In genomic region chr17:24429201-24429983, GRCm38 (mm10) we compare ENCODE assay signal across 13 mouse cellular contexts. TPM values are rescaled to one million over a fixed set of nuclear protein-coding genes. Genes with fewer than 3 reads are reported as not detected.
DNase-seq lines count a peak whose midpoint lies in the region; ATAC-seq and TF ChIP-seq lines count a peak whose summit lies in the region.
"Had no signal": no experiment of that assay in that cellular context is flagged by ENCODE, and none has a peak within 500 bp of the region (broad histone marks: within the 10 kb centered on the region; RNA-seq: fewer than 3 reads in every experiment).

No protein-coding gene starts in this region.

- DNase-seq in heart, adult 11 months, result peak; percentile 98
- DNase-seq in heart, postnatal 25 days (ENCODE audit: low spot score), result no peak
- DNase-seq in lung, postnatal 0 days (ENCODE audit: low spot score), result no peak
- no peak for DNase-seq in lung, postnatal 25 days (ENCODE audit: low spot score)
- DNase-seq in urinary bladder, adult 18-20 months (ENCODE audit: low spot score in 2 of 2), result no peak
- no peak for DNase-seq in layer of hippocampus, postnatal 36 days
- DNase-seq: right cerebral cortex, postnatal 14 days; thymus, adult 18-20 months had no signal

- 74% methylated on average over 14 of the region's 14 CpGs for WGBS in lung, postnatal 0 days
- WGBS in heart, embryonic 15.5 days, result 55% methylated on average over 14 of the region's 14 CpGs
- 72% methylated on average over 14 of the region's 14 CpGs for WGBS in stomach, embryonic 16.5 days

- H3K27me3 ChIP-seq in lung, postnatal 0 days (replicated peaks; ENCODE audit: insufficient read depth, low read length), result no peaks in the 10 kb centered on the region
- H3K27me3 ChIP-seq in heart, embryonic 15.5 days, result no peaks in the 10 kb centered on the region
- H3K27me3 ChIP-seq in stomach, embryonic 16.5 days (ENCODE audit: control insufficient read depth, insufficient read depth, low read length), result no peaks in the 10 kb centered on the region
- H3K27me3 ChIP-seq: embryonic facial prominence, embryonic 12.5 days; limb, embryonic 13.5 days had no signal

- ATAC-seq in lung, postnatal 0 days, result no peak
- peak; percentile 32 for ATAC-seq in heart, embryonic 15.5 days (replicated peaks; ENCODE audit: insufficient number of reproducible peaks, insufficient read depth, low FRiP score, low read depth)
- peak; percentile 57; the same call in 1 of the 2 replicates for ATAC-seq in stomach, embryonic 16.5 days (ENCODE audit: insufficient read depth, low FRiP score)
- ATAC-seq: CD4-positive, CD25-positive, alpha-beta regulatory T cell, adult 4 months had no signal

- H3K9ac ChIP-seq in lung, postnatal 0 days (replicated peaks; ENCODE audit: low read depth), result no peak overlapping the region
- H3K9ac ChIP-seq in heart, embryonic 15.5 days, result 0 out of 2 replicates have a peak overlapping the region, but pooled peaks have one; percentile 8
- peak overlapping the region; percentile 38; the same call in 1 of the 2 replicates for H3K9ac ChIP-seq in stomach, embryonic 16.5 days (ENCODE audit: low read length)
- H3K9ac ChIP-seq: embryonic facial prominence, embryonic 12.5 days; limb, embryonic 13.5 days had no signal

- no peak overlapping the region for H3K4me2 ChIP-seq in lung, postnatal 0 days (replicated peaks; ENCODE audit: low read depth, low read length)
- peak overlapping the region; percentile 41 for H3K4me2 ChIP-seq in heart, embryonic 15.5 days
- peak overlapping the region; percentile 1 for H3K4me2 ChIP-seq in stomach, embryonic 16.5 days (ENCODE audit: low read depth, low read length)
- H3K4me2 ChIP-seq: embryonic facial prominence, embryonic 12.5 days; limb, embryonic 13.5 days had no signal

- no peaks in the 10 kb centered on the region for H3K36me3 ChIP-seq in lung, postnatal 0 days (ENCODE audit: insufficient read depth, low read length)
- peaks cover 10% of the 10 kb centered on the region for H3K36me3 ChIP-seq in heart, embryonic 15.5 days
- peaks cover 8% of the 10 kb centered on the region for H3K36me3 ChIP-seq in stomach, embryonic 16.5 days (ENCODE audit: control insufficient read depth, insufficient read depth, low read length)

- no peaks in the 10 kb centered on the region for H3K9me3 ChIP-seq in lung, postnatal 0 days (ENCODE audit: low read length)
- no peaks in the 10 kb centered on the region for H3K9me3 ChIP-seq in heart, embryonic 15.5 days (replicated peaks)
- no peaks in the 10 kb centered on the region for H3K9me3 ChIP-seq in stomach, embryonic 16.5 days (replicated peaks; ENCODE audit: control insufficient read depth, low read length)
- H3K9me3 ChIP-seq: embryonic facial prominence, embryonic 12.5 days; limb, embryonic 13.5 days had no signal

- no peak for TF ChIP-seq EP300 in lung, postnatal 0 days (IDR thresholded peaks at IDR 0.05)

- TF ChIP-seq CTCF in lung, postnatal 0 days (IDR thresholded peaks at IDR 0.05), result no peak

- intact Hi-C loops in heart, postnatal 25 days (cut with DNase I), result no loop called here

- no peak overlapping the region for H3K4me3 ChIP-seq in lung, postnatal 0 days (ENCODE audit: low read depth, low read length)
- peak overlapping the region; percentile 12; the same call in 1 of the 2 replicates for H3K4me3 ChIP-seq in heart, embryonic 15.5 days
- H3K4me3 ChIP-seq in stomach, embryonic 16.5 days (replicated peaks; ENCODE audit: low read length), result no peak overlapping the region
- H3K4me3 ChIP-seq: embryonic facial prominence, embryonic 12.5 days; limb, embryonic 13.5 days had no signal

- H3K4me1 ChIP-seq in lung, postnatal 0 days (ENCODE audit: insufficient read depth, low read depth, low read length), result no peaks in the 10 kb centered on the region; the same call in 1 of the 2 replicates
- peaks cover 29% of the 10 kb centered on the region for H3K4me1 ChIP-seq in heart, embryonic 15.5 days (replicated peaks)
- H3K4me1 ChIP-seq in stomach, embryonic 16.5 days (ENCODE audit: control insufficient read depth, insufficient read depth, low read length), result peaks cover 4% of the 10 kb centered on the region; the same call in 1 of the 2 replicates

- 0 out of 2 replicates have a peak overlapping the region, but pooled peaks have one; percentile 5 for H3K27ac ChIP-seq in lung, postnatal 0 days (ENCODE audit: low read length)
- H3K27ac ChIP-seq in heart, embryonic 15.5 days, result peak overlapping the region; percentile 87
- peak overlapping the region; percentile 56 for H3K27ac ChIP-seq in stomach, embryonic 16.5 days (ENCODE audit: low read length)
- H3K27ac ChIP-seq: embryonic facial prominence, embryonic 12.5 days; limb, embryonic 13.5 days had no signal

RNA-seq across cellular contexts. Expression of gene Eci1, which starts 3.0 kb away (rescaled TPM):
- 100 to 1,000 TPM; 409 to 483 TPM for total RNA-seq in heart, postnatal 25 days (2021)
- polyA plus RNA-seq in lung, postnatal 0 days (2015; fragmentation: Nextera tagmentation; extraction: Ambion mirVana), result 81.7 and 92.6 TPM in 2 replicates
- polyA plus RNA-seq in heart, embryonic 15.5 days (2015; fragmentation: Nextera tagmentation; extraction: Ambion mirVana), result 245 and 301 TPM in 2 replicates
- 153 and 166 TPM in 2 replicates for polyA plus RNA-seq in stomach, embryonic 16.5 days (2015; fragmentation: Nextera tagmentation; extraction: Ambion mirVana)
- 10 to 100 TPM; 29.2 to 30.2 TPM for total RNA-seq in layer of hippocampus, postnatal 36 days (2021)

RNA-seq across cellular contexts. Expression of gene Dnase1l2, which starts 13.5 kb away (rescaled TPM):
- 1 to 10 TPM in 1 of 2 experiments, under 1 TPM in 1; 0.78 to 1.2 TPM for total RNA-seq in heart, postnatal 25 days (2021)
- 1.1 and 1.4 TPM in 2 replicates for polyA plus RNA-seq in lung, postnatal 0 days (2015; fragmentation: Nextera tagmentation; extraction: Ambion mirVana)
- polyA plus RNA-seq in heart, embryonic 15.5 days (2015; fragmentation: Nextera tagmentation; extraction: Ambion mirVana), result 1.1 and 1.2 TPM in 2 replicates
- 9.2 and 19.9 TPM in 2 replicates for polyA plus RNA-seq in stomach, embryonic 16.5 days (2015; fragmentation: Nextera tagmentation; extraction: Ambion mirVana)
- total RNA-seq in layer of hippocampus, postnatal 36 days (2021), result 10 to 100 TPM; 11.0 to 14.2 TPM

RNA-seq across cellular contexts. Expression of gene Rnps1, which starts 15.0 kb away (rescaled TPM):
- 10 to 100 TPM; 60.3 to 60.5 TPM for total RNA-seq in heart, postnatal 25 days (2021)
- polyA plus RNA-seq in lung, postnatal 0 days (2015; fragmentation: Nextera tagmentation; extraction: Ambion mirVana), result 99.6 and 109 TPM in 2 replicates
- polyA plus RNA-seq in heart, embryonic 15.5 days (2015; fragmentation: Nextera tagmentation; extraction: Ambion mirVana), result 186 and 210 TPM in 2 replicates
- 216 and 217 TPM in 2 replicates for polyA plus RNA-seq in stomach, embryonic 16.5 days (2015; fragmentation: Nextera tagmentation; extraction: Ambion mirVana)
- total RNA-seq in layer of hippocampus, postnatal 36 days (2021), result 100 to 1,000 TPM; 123 to 127 TPM

RNA-seq across cellular contexts. Expression of gene E4f1, which starts 40.7 kb away (rescaled TPM):
- 10 to 100 TPM; 11.1 to 11.4 TPM for total RNA-seq in heart, postnatal 25 days (2021)
- 15.7 and 17.5 TPM in 2 replicates for polyA plus RNA-seq in lung, postnatal 0 days (2015; fragmentation: Nextera tagmentation; extraction: Ambion mirVana)
- 20.5 and 29.1 TPM in 2 replicates for polyA plus RNA-seq in heart, embryonic 15.5 days (2015; fragmentation: Nextera tagmentation; extraction: Ambion mirVana)
- polyA plus RNA-seq in stomach, embryonic 16.5 days (2015; fragmentation: Nextera tagmentation; extraction: Ambion mirVana), result 29.4 and 35.0 TPM in 2 replicates
- total RNA-seq in layer of hippocampus, postnatal 36 days (2021), result 10 to 100 TPM; 30.3 to 42.7 TPM

RNA-seq across cellular contexts. Expression of gene Pgp, which starts 40.8 kb away (rescaled TPM):
- total RNA-seq in heart, postnatal 25 days (2021), result 10 to 100 TPM; 42.3 to 43.3 TPM
- 40.4 and 42.5 TPM in 2 replicates for polyA plus RNA-seq in lung, postnatal 0 days (2015; fragmentation: Nextera tagmentation; extraction: Ambion mirVana)
- polyA plus RNA-seq in heart, embryonic 15.5 days (2015; fragmentation: Nextera tagmentation; extraction: Ambion mirVana), result 60.5 and 63.0 TPM in 2 replicates
- 49.6 and 54.5 TPM in 2 replicates for polyA plus RNA-seq in stomach, embryonic 16.5 days (2015; fragmentation: Nextera tagmentation; extraction: Ambion mirVana)
- 10 to 100 TPM; 62.3 to 66.4 TPM for total RNA-seq in layer of hippocampus, postnatal 36 days (2021)

Comparison
In these comparisons a context has a peak if more than half of its experiments do, and no peak if none do; other contexts are left out.
1. H3K27ac ChIP-seq: peak in every context shown above with its lines; median percentile 87 in heart, embryonic 15.5 days; 56 in stomach, embryonic 16.5 days; 5 in lung, postnatal 0 days.